Mouse (Mus musculus) stomach, postnatal 0 days (tissue): ENCODE results near the gene Rpl18a.

Source experiments
- CTCF ChIP-seq: IDR thresholded peaks from 2 replicates; pipeline ENCODE4 v1.5.1; 2016; ENCODE audit warnings: antibody characterized with exemption, low read depth, mild to moderate bottlenecking, moderate library complexity
- EP300 ChIP-seq: optimal IDR thresholded peaks from 2 replicates; pipeline ENCODE3; 2016; ENCODE audit warnings: antibody characterized with exemption

- TF ChIP-seq CTCF (peak; percentile 37), EP300 (no peak)
These were observed 44.3 kb upstream of the Rpl18a start for GRCm38 (mm10) chr8:70941478-70941877.
